Mouse (Mus musculus) neural tube, embryonic 11.5 days (tissue): ENCODE data around the gene Sh3rf3. TPM values are rescaled to one million over a fixed set of nuclear protein-coding genes. Genes with fewer than 3 reads are reported as not detected.
A peak's percentile ranks its signal among the peaks of the same experiment; 100 is the strongest.

Experiments
- ATAC-seq: fragments of 200-750 bp; cut with Nextera tagmentation; 2 replicates; pipeline ENCODE4 v1.8.0; 2017; ENCODE audit warnings: moderate number of reproducible peaks, mild to moderate bottlenecking, moderate TSS enrichment, moderate library complexity; ENCODE audit not compliant: insufficient read depth, low FRiP score, low TSS enrichment
- DNase-seq: peaks from one replicate; pipeline ENCODE4 v3.0.0-alpha.2; 2015; ENCODE audit warnings: low spot score
- H3K27ac ChIP-seq: fragments of 300-500 bp; sonication (generic); 2 replicates; pipeline ENCODE4 v1.5.1; 2014; ENCODE audit warnings: low read depth, mild to moderate bottlenecking, low read length
- H3K27me3 ChIP-seq: fragments of 300-500 bp; sonication (generic); 2 replicates; pipeline ENCODE4 v1.6.1; 2014; ENCODE audit warnings: mild to moderate bottlenecking, low read length, mixed read lengths; ENCODE audit not compliant: control insufficient read depth, insufficient read depth
- H3K36me3 ChIP-seq: fragments of 300-500 bp; sonication (generic); 2 replicates; pipeline ENCODE4 v1.6.1; 2014; ENCODE audit warnings: mild to moderate bottlenecking, low read length, moderate library complexity, mixed read lengths; ENCODE audit not compliant: control insufficient read depth, insufficient read depth
- H3K4me1 ChIP-seq: fragments of 300-500 bp; sonication (generic); 2 replicates; pipeline ENCODE4 v1.6.1; 2014; ENCODE audit warnings: low read length, mixed read lengths; ENCODE audit not compliant: control insufficient read depth, insufficient read depth
- H3K4me2 ChIP-seq: fragments of 300-500 bp; sonication (generic); 2 replicates; pipeline ENCODE4 v1.6.1; 2014; ENCODE audit warnings: low read depth, mild to moderate bottlenecking, moderate library complexity
- H3K4me3 ChIP-seq: fragments of 300-500 bp; sonication (generic); 2 replicates; pipeline ENCODE4 v1.5.1; 2014; ENCODE audit warnings: low read depth, low read length
- H3K9ac ChIP-seq: fragments of 300-500 bp; sonication (generic); 2 replicates; pipeline ENCODE4 v1.6.1; 2014; ENCODE audit warnings: mild to moderate bottlenecking, low read length
- H3K9me3 ChIP-seq: fragments of 300-500 bp; sonication (generic); 2 replicates; pipeline ENCODE4 v1.6.1; 2016; ENCODE audit warnings: low read length; ENCODE audit not compliant: control insufficient read depth
- WGBS: fragments of 180-500 bp; shearing (Covaris S2); extraction: QIAGEN DNeasy Blood & Tissue Kit; methylation state at CpG from one replicate; pipeline ENCODE4 v1.1.7; 2014; 5-methylcytosine and 5-hydroxymethylcytosine counted together
- polyA plus RNA-seq: library from polyadenylated mRNA; unstranded; fragments of >200 nt; fragmentation: Nextera tagmentation; extraction: Ambion mirVana; gene quantifications from 2 replicates; pipeline ENCODE4 v1.2.1, GENCODE M21; 2014

Gene Sh3rf3
- polyA plus RNA-seq, 1 experiment from 2014 or later, result 2.7 TPM

DNA sequence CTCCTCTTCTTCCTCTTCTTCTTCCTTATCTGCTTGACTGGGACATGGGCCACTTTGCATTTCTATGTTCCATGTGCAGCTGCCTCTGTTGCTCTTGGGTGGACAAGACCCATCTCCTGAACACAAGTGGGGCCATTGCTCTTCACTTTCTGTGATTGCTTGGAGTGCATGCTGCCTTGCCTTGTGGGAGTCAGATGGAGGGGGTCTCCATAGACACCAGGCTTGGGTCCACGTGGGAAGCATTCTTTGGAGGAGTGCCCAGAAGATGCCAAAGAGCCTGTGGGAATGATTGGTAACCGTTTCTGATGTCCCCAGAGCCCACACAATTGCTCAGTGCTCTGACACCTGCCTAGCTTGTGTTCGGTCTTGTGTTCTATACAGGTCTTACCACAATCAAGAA is 124.4 kb downstream of the Sh3rf3 start:
- Histone ChIP-seq H3K4me2 (no peak overlapping the region), H3K27me3 (no peaks in the 10 kb centered on the region), H3K9ac (no peak overlapping the region), H3K36me3 (no peaks in the 10 kb centered on the region), H3K4me3 (no peak overlapping the region), H3K27ac (no peak overlapping the region), H3K9me3 (no peaks in the 10 kb centered on the region), H3K4me1 (0 out of 2 replicates have a peak, but pooled peaks cover 1% of the 10 kb centered on the region)
- DNase-seq, result no peak
- no peak for ATAC-seq
- 79% methylated on average over 3 of the region's 3 CpGs for WGBS

DNA sequence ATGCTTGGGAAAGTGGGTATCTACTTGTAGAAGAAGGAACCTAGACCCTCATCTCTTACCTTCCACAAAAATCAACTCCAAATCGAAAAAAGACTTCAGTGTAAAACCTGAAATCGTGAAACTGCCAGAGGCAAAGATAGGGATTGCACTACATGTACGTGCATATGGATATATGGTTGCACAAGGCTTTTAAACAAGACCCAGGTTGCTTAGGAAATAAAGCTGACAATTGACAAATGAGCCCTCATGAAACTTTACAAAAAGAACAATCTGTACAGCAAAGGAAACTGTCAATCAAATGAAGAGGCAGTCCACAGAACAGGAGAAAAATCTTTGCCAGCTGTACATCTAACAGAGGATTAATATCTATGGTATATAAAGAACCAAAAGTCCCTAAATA is 129.7 kb downstream of the Sh3rf3 start:
- no peak for ATAC-seq

DNA sequence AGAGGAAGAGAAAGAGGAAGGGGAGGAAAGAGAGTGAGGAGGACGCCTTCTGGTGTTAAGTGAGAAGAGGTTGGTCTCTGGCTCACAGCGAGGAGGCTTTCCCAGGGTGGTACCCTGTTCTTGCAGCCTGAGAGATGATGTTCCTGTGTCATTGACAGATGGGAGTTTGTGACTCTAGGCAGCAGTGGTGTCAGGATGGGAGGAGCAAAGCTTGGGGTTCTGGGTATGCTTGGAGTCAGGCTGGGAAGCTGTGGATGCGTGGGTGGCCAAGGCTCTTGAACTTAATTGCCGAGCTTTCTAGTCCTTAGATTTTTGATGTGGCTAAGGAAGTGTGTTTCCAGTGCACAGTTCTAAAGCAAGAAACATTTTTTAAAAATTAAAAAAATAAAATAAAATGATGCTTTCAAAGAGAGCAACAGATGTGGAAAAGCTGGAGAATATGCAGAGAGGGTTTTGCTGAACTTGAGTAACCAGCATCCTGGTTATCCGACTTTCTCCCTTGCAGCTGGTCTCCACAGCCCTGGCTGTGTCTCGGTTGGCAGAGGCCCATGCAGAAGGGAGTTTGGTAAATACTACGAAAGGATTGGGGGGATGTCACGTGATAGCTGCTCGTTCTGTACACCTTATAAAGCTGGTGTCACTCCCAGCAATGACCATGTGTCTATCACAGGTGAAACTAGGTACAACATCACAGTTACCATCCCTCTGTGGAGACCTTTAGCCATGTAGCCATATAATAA is 130.7 kb downstream of the Sh3rf3 start:
- no peaks in the 10 kb centered on the region for H3K4me1 ChIP-seq
- DNase-seq (no peak), ATAC-seq (no peak)
- H3K27me3 ChIP-seq, result no peaks in the 10 kb centered on the region
- H3K9me3 ChIP-seq, result no peaks in the 10 kb centered on the region
- H3K27ac ChIP-seq, result no peak overlapping the region
- H3K4me3 ChIP-seq, result no peak overlapping the region
- H3K36me3 ChIP-seq, result no peaks in the 10 kb centered on the region
- H3K9ac ChIP-seq, result no peak overlapping the region
- no peak overlapping the region for H3K4me2 ChIP-seq
- WGBS, result 84% methylated on average over 9 of the region's 9 CpGs

More for the DNA sequence above, 129.7 kb downstream of the Sh3rf3 start:
- WGBS, result 88% methylated on average over 3 of the region's 3 CpGs
- no peak overlapping the region for H3K9ac ChIP-seq
- H3K27me3 ChIP-seq, result no peaks in the 10 kb centered on the region
- H3K9me3 ChIP-seq, result no peaks in the 10 kb centered on the region
- DNase-seq, result no peak
- H3K4me1 ChIP-seq, result no peaks in the 10 kb centered on the region
- no peak overlapping the region for H3K4me2 ChIP-seq
- H3K4me3 ChIP-seq, result no peak overlapping the region
- H3K27ac ChIP-seq, result no peak overlapping the region
- no peaks in the 10 kb centered on the region for H3K36me3 ChIP-seq

DNA sequence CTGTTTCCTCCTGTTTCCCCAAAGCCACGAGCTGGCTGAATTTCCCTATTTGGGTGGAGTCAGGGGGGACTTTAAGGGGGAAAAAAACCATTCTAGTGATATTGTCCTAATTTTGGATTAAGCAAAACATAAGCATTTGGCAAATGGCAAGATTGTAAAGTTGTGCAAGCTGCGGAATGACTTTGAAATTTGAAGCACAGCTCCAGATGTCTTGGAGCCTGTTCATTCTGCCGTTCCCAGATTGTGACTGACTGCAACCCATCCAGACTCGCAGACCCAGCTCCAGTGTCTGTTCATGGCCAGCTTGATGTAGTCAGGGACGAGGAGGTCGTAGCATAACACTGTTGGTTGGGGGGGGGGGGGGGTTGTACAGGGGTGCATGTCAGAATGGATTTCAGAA is 131.8 kb downstream of the Sh3rf3 start:
- ATAC-seq (no peak), DNase-seq (no peak)
- Histone ChIP-seq H3K4me3 (no peak overlapping the region), H3K36me3 (no peaks in the 10 kb centered on the region), H3K4me2 (no peak overlapping the region), H3K27me3 (no peaks in the 10 kb centered on the region), H3K27ac (no peak overlapping the region), H3K4me1 (no peaks in the 10 kb centered on the region; the same call in 1 of the 2 replicates), H3K9me3 (no peaks in the 10 kb centered on the region), H3K9ac (no peak overlapping the region)
- 76% methylated on average over 6 of the region's 6 CpGs for WGBS

DNA sequence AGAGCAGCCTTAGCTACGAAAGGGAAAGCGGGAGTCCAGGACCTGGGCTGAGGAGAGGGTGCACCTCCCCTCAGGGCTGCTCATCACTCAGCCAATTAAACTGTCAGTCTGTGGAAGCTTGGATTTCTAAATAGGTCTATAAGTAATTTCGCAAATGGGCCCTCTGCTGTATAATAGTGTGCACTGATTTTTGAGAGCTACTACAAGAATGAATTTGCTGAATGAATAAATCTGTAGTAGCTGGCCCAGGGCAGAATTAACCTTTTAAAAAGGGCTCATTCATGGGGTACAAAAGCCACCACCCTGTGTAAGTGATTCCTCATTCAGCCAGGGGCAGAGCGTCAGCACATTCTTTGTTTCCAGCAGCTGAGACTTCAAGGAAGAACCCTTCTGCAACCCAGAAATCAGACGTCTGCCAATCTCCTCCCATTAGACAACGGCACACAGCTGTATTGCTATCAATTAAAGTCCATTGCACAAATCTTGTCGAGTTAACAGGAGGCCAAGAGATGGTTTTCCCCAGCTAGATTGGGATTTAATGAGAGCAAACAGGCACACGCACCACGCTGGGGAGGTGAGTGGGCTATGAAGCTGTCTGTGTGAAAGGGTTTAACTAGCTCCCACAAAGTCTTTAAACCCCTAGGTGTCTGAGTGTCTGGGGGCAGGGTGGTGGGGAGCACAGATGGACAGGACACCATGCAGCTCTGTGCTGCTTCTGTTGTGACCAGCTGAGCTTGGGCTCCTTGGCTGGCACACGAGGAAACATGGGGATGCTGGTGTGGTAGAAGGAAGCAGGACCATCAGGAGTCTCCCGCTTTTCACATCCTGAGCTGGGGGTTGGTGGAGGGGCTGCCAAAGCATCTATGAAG is 136.8 kb downstream of the Sh3rf3 start:
- peak; percentile 84 for ATAC-seq
- Histone ChIP-seq H3K4me2 (peak overlapping the region; percentile 9; the same call in 1 of the 2 replicates), H3K4me3 (no peak overlapping the region), H3K9me3 (no peaks in the 10 kb centered on the region), H3K27ac (peak overlapping the region; percentile 21; the same call in 1 of the 2 replicates), H3K27me3 (no peaks in the 10 kb centered on the region), H3K36me3 (no peaks in the 10 kb centered on the region), H3K4me1 (peaks cover 5% of the 10 kb centered on the region; the same call in 1 of the 2 replicates), H3K9ac (no peak overlapping the region; the same call in 1 of the 2 replicates)
- WGBS, result 20% methylated on average over 11 of the region's 11 CpGs
- DNase-seq, result peak; percentile 38

DNA sequence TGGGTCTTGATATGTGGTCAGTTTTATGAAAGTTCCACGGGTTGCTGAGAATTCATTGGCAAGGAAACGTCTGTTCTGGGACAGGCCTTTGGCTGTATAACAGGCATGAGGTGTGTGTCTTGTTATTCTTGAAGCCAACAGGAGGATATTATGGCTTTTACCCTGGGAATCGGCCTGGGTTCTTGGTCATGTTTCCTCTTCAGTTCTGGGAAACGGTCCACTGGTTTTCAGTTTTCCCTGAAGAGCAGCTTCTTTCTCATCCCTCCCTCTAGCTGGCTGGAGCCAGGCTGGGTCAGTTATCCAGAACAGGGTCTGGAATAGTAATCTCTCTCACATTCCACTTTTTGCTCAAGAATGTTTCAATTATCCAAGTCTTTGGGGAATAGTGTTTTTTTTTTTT is 147.0 kb downstream of the Sh3rf3 start:
- Histone ChIP-seq H3K9ac (no peak overlapping the region), H3K4me3 (no peak overlapping the region), H3K9me3 (no peaks in the 10 kb centered on the region), H3K27ac (no peak overlapping the region), H3K4me2 (no peak overlapping the region), H3K27me3 (no peaks in the 10 kb centered on the region), H3K36me3 (no peaks in the 10 kb centered on the region), H3K4me1 (no peaks in the 10 kb centered on the region)
- 73% methylated on average over 4 of the region's 4 CpGs for WGBS
- no peak for ATAC-seq
- DNase-seq, result no peak

DNA sequence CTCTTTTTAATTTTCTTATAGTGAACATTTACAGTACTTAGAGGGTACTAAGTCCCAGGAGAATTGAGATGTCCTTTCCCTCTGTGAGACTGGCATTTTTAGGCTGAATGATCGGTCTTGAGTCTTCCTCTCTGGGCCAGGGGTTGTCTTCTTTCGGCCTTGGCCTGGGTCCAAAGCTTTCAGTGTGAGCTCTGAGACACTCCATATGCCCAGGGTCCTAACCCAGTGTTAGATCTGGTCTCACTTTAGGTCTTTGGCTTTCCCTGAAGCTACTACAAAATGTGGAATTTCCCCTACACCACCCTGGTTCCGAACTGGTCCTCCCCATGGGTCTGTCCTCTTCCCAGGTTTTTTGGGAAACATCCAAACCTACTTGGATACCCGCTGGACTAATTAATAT is 155.1 kb downstream of the Sh3rf3 start:
- Histone ChIP-seq H3K4me3 (no peak overlapping the region), H3K27me3 (no peaks in the 10 kb centered on the region), H3K4me1 (no peaks in the 10 kb centered on the region), H3K9me3 (no peaks in the 10 kb centered on the region), H3K27ac (no peak overlapping the region), H3K9ac (no peak overlapping the region), H3K4me2 (no peak overlapping the region), H3K36me3 (no peaks in the 10 kb centered on the region)
- WGBS, result 82% methylated on average over 4 of the region's 4 CpGs
- DNase-seq (no peak), ATAC-seq (no peak)

DNA sequence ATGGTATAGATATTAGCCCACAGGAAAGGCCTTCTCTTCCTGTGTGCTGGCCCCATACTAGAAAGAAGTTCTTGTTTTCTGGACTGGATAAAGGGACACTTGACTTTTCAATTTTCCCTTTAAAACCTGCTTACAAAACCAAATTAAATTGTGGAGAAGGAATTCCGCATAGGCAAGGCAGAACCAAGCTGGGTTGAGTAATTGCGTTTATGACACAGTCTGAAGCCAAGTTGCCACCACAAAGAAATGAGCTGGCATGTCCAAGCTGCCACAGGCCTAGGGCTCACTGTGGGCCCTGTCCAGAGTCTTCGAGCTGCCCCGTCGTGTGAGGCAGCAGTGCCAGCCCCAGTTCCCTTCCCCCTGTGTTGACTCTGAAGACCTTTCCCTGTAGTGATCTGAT is 156.2 kb downstream of the Sh3rf3 start:
- H3K4me1 ChIP-seq, result no peaks in the 10 kb centered on the region
- ATAC-seq (no peak), DNase-seq (no peak)
- H3K9me3 ChIP-seq, result no peaks in the 10 kb centered on the region
- no peak overlapping the region for H3K9ac ChIP-seq
- no peaks in the 10 kb centered on the region for H3K27me3 ChIP-seq
- H3K4me2 ChIP-seq, result no peak overlapping the region
- no peak overlapping the region for H3K4me3 ChIP-seq
- H3K36me3 ChIP-seq, result no peaks in the 10 kb centered on the region
- no peak overlapping the region for H3K27ac ChIP-seq
- 91% methylated on average over 5 of the region's 5 CpGs for WGBS
